Mouse (Mus musculus) heart, embryonic 10.5 days (tissue): ENCODE measurements around the gene Gpd1l. TPM values are rescaled to one million over a fixed set of nuclear protein-coding genes. Genes with fewer than 3 reads are reported as not detected.

Source experiments
- DNase-seq: peaks from one replicate; pipeline ENCODE4 v3.0.0-alpha.2; 2017; ENCODE audit warnings: low spot score
- H3K27ac ChIP-seq: fragments of 300-500 bp; sonication (generic); 2 replicates; pipeline ENCODE4 v1.5.1; 2016; ENCODE audit warnings: mild to moderate bottlenecking
- H3K27me3 ChIP-seq: fragments of 300-500 bp; sonication (generic); 2 replicates; pipeline ENCODE4 v1.6.1; 2016; ENCODE audit warnings: mild to moderate bottlenecking; ENCODE audit not compliant: poor library complexity, insufficient read depth, severe bottlenecking
- H3K36me3 ChIP-seq: fragments of 300-500 bp; sonication (generic); 2 replicates; pipeline ENCODE4 v1.6.1; 2016; ENCODE audit warnings: mild to moderate bottlenecking, moderate library complexity
- H3K4me1 ChIP-seq: fragments of 300-500 bp; sonication (generic); 2 replicates; pipeline ENCODE4 v1.6.1; 2016; ENCODE audit warnings: mild to moderate bottlenecking
- H3K4me3 ChIP-seq: fragments of 300-500 bp; sonication (generic); 2 replicates; pipeline ENCODE4 v1.5.1; 2016; ENCODE audit warnings: mild to moderate bottlenecking, moderate library complexity
- H3K9me3 ChIP-seq: fragments of 300-500 bp; sonication (generic); 2 replicates; pipeline ENCODE4 v1.6.1; 2016; ENCODE audit warnings: mild to moderate bottlenecking, moderate library complexity
- WGBS: fragments of 180-500 bp; shearing (Covaris S2); methylation state at CpG from one replicate; pipeline ENCODE4 v1.1.7; 2016; 5-methylcytosine and 5-hydroxymethylcytosine counted together
- polyA plus RNA-seq: library from polyadenylated mRNA; unstranded; fragments of >200 nt; fragmentation: Nextera tagmentation; extraction: Ambion mirVana; gene quantifications from 2 replicates; pipeline ENCODE4 v1.2.1, GENCODE M21; 2016

Gene Gpd1l
- polyA plus RNA-seq, 1 experiment from 2014 or later, result 18.7 TPM

- 61% methylated on average over 11 of the region's 11 CpGs for WGBS
- Histone ChIP-seq H3K4me3 (no peak overlapping the region), H3K27me3 (peaks cover 16% of the 10 kb centered on the region; the same call in 1 of the 2 replicates), H3K9me3 (no peaks in the 10 kb centered on the region), H3K4me1 (0 out of 2 replicates have a peak, but pooled peaks cover 8% of the 10 kb centered on the region), H3K36me3 (no peaks in the 10 kb centered on the region), H3K27ac (no peak overlapping the region)
- DNase-seq, result no peak
Observed at GRCm38 (mm10) chr9:114855327-114855726, 78.5 kb downstream of the Gpd1l start.

DNA sequence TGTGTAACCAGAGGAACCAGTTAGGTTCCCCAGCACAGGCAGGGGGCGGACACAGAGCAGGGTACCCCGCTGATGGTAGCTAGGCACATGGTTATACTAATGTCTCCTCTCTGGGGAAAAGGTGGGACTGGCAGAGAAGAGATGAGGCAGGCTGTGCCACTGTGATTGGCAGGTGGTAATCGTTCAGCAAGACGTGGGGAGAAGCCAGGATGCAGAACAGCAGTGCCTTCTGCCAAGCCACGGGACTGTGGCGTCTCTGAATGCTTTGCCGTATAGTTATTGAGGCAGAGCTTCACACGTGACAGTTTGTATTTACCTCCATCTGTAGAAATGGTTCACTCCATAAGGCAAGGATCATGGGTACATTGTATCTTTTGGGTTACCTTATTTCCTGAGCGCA lies 79.1 kb downstream of the Gpd1l start:
- H3K36me3 ChIP-seq, result no peaks in the 10 kb centered on the region
- no peaks in the 10 kb centered on the region for H3K9me3 ChIP-seq
- H3K4me3 ChIP-seq, result no peak overlapping the region
- H3K27me3 ChIP-seq, result peaks cover 16% of the 10 kb centered on the region; the same call in 1 of the 2 replicates
- 0 out of 2 replicates have a peak, but pooled peaks cover 8% of the 10 kb centered on the region for H3K4me1 ChIP-seq
- no peak overlapping the region for H3K27ac ChIP-seq
- WGBS, result 75% methylated on average over 9 of the region's 9 CpGs
- no peak for DNase-seq

GRCm38 (mm10) chr9:114853336-114853735 lies 80.5 kb downstream of the Gpd1l start:
- no peaks in the 10 kb centered on the region for H3K36me3 ChIP-seq
- 80% methylated on average over 15 of the region's 15 CpGs for WGBS
- H3K4me3 ChIP-seq, result no peak overlapping the region
- peaks cover 16% of the 10 kb centered on the region; the same call in 1 of the 2 replicates for H3K27me3 ChIP-seq
- H3K4me1 ChIP-seq, result 0 out of 2 replicates have a peak, but pooled peaks cover 8% of the 10 kb centered on the region
- no peak overlapping the region for H3K27ac ChIP-seq
- H3K9me3 ChIP-seq, result no peaks in the 10 kb centered on the region
- no peak for DNase-seq

GRCm38 (mm10) chr9:114851419-114852190 lies 82.2 kb downstream of the Gpd1l start:
- Histone ChIP-seq H3K36me3 (no peaks in the 10 kb centered on the region), H3K27ac (no peak overlapping the region), H3K4me1 (0 out of 2 replicates have a peak, but pooled peaks cover 8% of the 10 kb centered on the region), H3K9me3 (no peaks in the 10 kb centered on the region), H3K27me3 (peaks cover 8% of the 10 kb centered on the region; the same call in 1 of the 2 replicates), H3K4me3 (no peak overlapping the region)
- no peak for DNase-seq
- WGBS, result 57% methylated on average over 8 of the region's 8 CpGs

Other genes with a start within 250 kb of the Gpd1l start
- gene Dync1li1, start 245.2 kb downstream of the Gpd1l start, polyA plus RNA-seq, result 71.3 and 83.9 TPM in 2 replicates
- gene Cmtm6, start 202.9 kb downstream of the Gpd1l start, polyA plus RNA-seq, result 39.4 and 47.3 TPM in 2 replicates
- gene Cmtm7, start 152.1 kb downstream of the Gpd1l start, polyA plus RNA-seq, result 143 and 145 TPM in 2 replicates
- gene Cmtm8, start 89.8 kb downstream of the Gpd1l start, polyA plus RNA-seq, result 17.2 and 23.4 TPM in 2 replicates
- 1.2 and 1.7 TPM in 2 replicates for gene Osbpl10, start 44.6 kb upstream of the Gpd1l start, polyA plus RNA-seq
- gene Rps27rt, start 48.8 kb upstream of the Gpd1l start, polyA plus RNA-seq, result 177 and 217 TPM in 2 replicates